ENCODE assay signal across 8 mouse cellular contexts in genomic region chr7:44849416-44850111, GRCm38 (mm10). TPM values are rescaled to one million over a fixed set of nuclear protein-coding genes. Genes with fewer than 3 reads are reported as not detected.
DNase-seq lines count a peak whose midpoint lies in the region; ATAC-seq and TF ChIP-seq lines count a peak whose summit lies in the region.

No protein-coding gene starts in this region.

- no peak for TF ChIP-seq CTCF in CH12.LX (conservative IDR thresholded peaks at IDR 0.05 in 1 of 2, IDR thresholded peaks at IDR 0.05 in 1 of 2; ENCODE audit: low read depth in 2 of 2, low read length in 2 of 2)
- TF ChIP-seq CTCF in heart, postnatal 0 days (IDR thresholded peaks at IDR 0.05; ENCODE audit: low read depth): no peak
- TF ChIP-seq CTCF in liver, postnatal 0 days (IDR thresholded peaks at IDR 0.05; ENCODE audit: low read depth): no peak

- ATAC-seq in forebrain, embryonic 12.5 days (ENCODE audit: low FRiP score): peak; percentile 77
- peak; percentile 67 for ATAC-seq in heart, postnatal 0 days (ENCODE audit: insufficient read depth, low read depth)
- ATAC-seq in liver, postnatal 0 days: peak; percentile 57
- peak; percentile 73 for ATAC-seq in neural tube, embryonic 14.5 days (ENCODE audit: low read depth)

- dilution Hi-C loops in CH12.LX (cut with MboI; ENCODE audit: extremely low pct_ligation_motif_present, extremely low pct_unique_long_range_greater_than_20kb, low sequenced_read_pairs): no loop called here

- H3K4me3 ChIP-seq in CH12.LX (replicated peaks in 1 of 3; ENCODE audit: low read depth in 2 of 3, low read length in 2 of 3, poor library complexity in 1 of 3): peak overlapping the region; percentile 81 to 98 (median 93)
- peak overlapping the region; percentile 80 for H3K4me3 ChIP-seq in forebrain, embryonic 12.5 days (replicated peaks)
- peak overlapping the region; percentile 81 for H3K4me3 ChIP-seq in heart, postnatal 0 days (ENCODE audit: low read depth, low read length)
- peak overlapping the region; percentile 80 for H3K4me3 ChIP-seq in liver, postnatal 0 days (ENCODE audit: low read depth, low read length)
- peak overlapping the region; percentile 68 for H3K4me3 ChIP-seq in neural tube, embryonic 14.5 days (ENCODE audit: low read depth, low read length)

- H3K27me3 ChIP-seq in CH12.LX (replicated peaks): no peaks in the 10 kb centered on the region
- H3K27me3 ChIP-seq in forebrain, embryonic 12.5 days: no peaks in the 10 kb centered on the region
- H3K27me3 ChIP-seq in heart, postnatal 0 days (ENCODE audit: control insufficient read depth, insufficient read depth, low read length): no peaks in the 10 kb centered on the region
- no peaks in the 10 kb centered on the region for H3K27me3 ChIP-seq in liver, postnatal 0 days (ENCODE audit: insufficient read depth, low read length)
- no peaks in the 10 kb centered on the region for H3K27me3 ChIP-seq in neural tube, embryonic 14.5 days (ENCODE audit: control insufficient read depth, insufficient read depth, low read length)

- no peak for TF ChIP-seq RAD21 in CH12.LX (IDR thresholded peaks at IDR 0.05; ENCODE audit: low read depth, low read length)

- H3K4me1 ChIP-seq in CH12.LX (ENCODE audit: control insufficient read depth in 1 of 2, insufficient read depth in 2 of 2): peaks cover 14 to 43% of the 10 kb centered on the region in 2 experiments
- peaks cover 36% of the 10 kb centered on the region for H3K4me1 ChIP-seq in forebrain, embryonic 12.5 days
- H3K4me1 ChIP-seq in heart, postnatal 0 days (ENCODE audit: control insufficient read depth, insufficient read depth): peaks cover 21% of the 10 kb centered on the region
- peaks cover 39% of the 10 kb centered on the region for H3K4me1 ChIP-seq in liver, postnatal 0 days (ENCODE audit: insufficient read depth)
- peaks cover 24% of the 10 kb centered on the region for H3K4me1 ChIP-seq in neural tube, embryonic 14.5 days (ENCODE audit: control insufficient read depth, insufficient read depth, low read length)

- H3K9ac ChIP-seq in CH12.LX (ENCODE audit: insufficient read depth, low read depth): peak overlapping the region; percentile 97
- H3K9ac ChIP-seq in forebrain, embryonic 12.5 days: peak overlapping the region; percentile 84
- peak overlapping the region; percentile 83 for H3K9ac ChIP-seq in heart, postnatal 0 days (replicated peaks; ENCODE audit: low read depth, low read length)
- H3K9ac ChIP-seq in liver, postnatal 0 days (replicated peaks): peak overlapping the region; percentile 81
- peak overlapping the region; percentile 73 for H3K9ac ChIP-seq in neural tube, embryonic 14.5 days (replicated peaks; ENCODE audit: low read depth, low read length)

- H3K27ac ChIP-seq in CH12.LX (ENCODE audit: insufficient read depth, low read depth): peak overlapping the region; percentile 94
- peak overlapping the region; percentile 97 for H3K27ac ChIP-seq in forebrain, embryonic 12.5 days
- H3K27ac ChIP-seq in heart, postnatal 0 days (ENCODE audit: low read depth): peak overlapping the region; percentile 98
- H3K27ac ChIP-seq in liver, postnatal 0 days (ENCODE audit: low read depth): peak overlapping the region; percentile 99
- H3K27ac ChIP-seq in neural tube, embryonic 14.5 days (ENCODE audit: low read depth, low read length): peak overlapping the region; percentile 97

- peaks cover 28% of the 10 kb centered on the region for H3K79me2 ChIP-seq in CH12.LX (replicated peaks; ENCODE audit: control insufficient read depth, extremely low read depth, insufficient read depth, poor library complexity, severe bottlenecking)

- H3K4me2 ChIP-seq in CH12.LX (ENCODE audit: insufficient read depth, low read depth, poor library complexity, severe bottlenecking): peak overlapping the region; percentile 11; the same call in 1 of the 2 replicates
- peak overlapping the region; percentile 89 for H3K4me2 ChIP-seq in forebrain, embryonic 12.5 days
- H3K4me2 ChIP-seq in heart, postnatal 0 days (ENCODE audit: low read depth, low read length): peak overlapping the region; percentile 82
- peak overlapping the region; percentile 75 for H3K4me2 ChIP-seq in liver, postnatal 0 days (ENCODE audit: low read depth, low read length)
- peak overlapping the region; percentile 71 for H3K4me2 ChIP-seq in neural tube, embryonic 14.5 days (ENCODE audit: low read depth, low read length)

- TF ChIP-seq POLR2A in CH12.LX (IDR thresholded peaks at IDR 0.05; ENCODE audit: low read depth, low read length): peak; percentile 63

- WGBS in forebrain, embryonic 12.5 days: 1% methylated on average over 41 of the region's 41 CpGs
- WGBS in heart, postnatal 0 days: under 1% methylated on average over 41 of the region's 41 CpGs
- under 1% methylated on average over 41 of the region's 41 CpGs for WGBS in liver, postnatal 0 days (ENCODE audit: insufficient replicate concordance)
- 0% methylated on average over 41 of the region's 41 CpGs for WGBS in neural tube, embryonic 14.5 days

- peak; percentile 91 for DNase-seq in CH12.LX (ENCODE audit: extremely low read depth)
- DNase-seq in c-Kit-positive CD71-positive TER-119-positive erythroid progenitor cells, embryonic 14.5 days (ENCODE audit: low spot score): peak; percentile 89
- peak; percentile 96 for DNase-seq in heart, postnatal 0 days (ENCODE audit: low spot score)
- DNase-seq in kidney, postnatal 4 days: peak; percentile 91 to 95
- peak; percentile 92 for DNase-seq in liver, postnatal 0 days
- peak; percentile 89 for DNase-seq in testis, postnatal 10 days (ENCODE audit: low spot score)

- in situ Hi-C loops in CH12.LX (cut with MboI; ENCODE audit: low pct_ligation_motif_present, low pct_unique_long_range_greater_than_20kb, low sequenced_read_pairs): loop anchor here (10.0 kb wide), 1 partner anchor 105 kb away; no protein-coding TSS in a partner anchor

- no peak for TF ChIP-seq EP300 in CH12.LX (IDR thresholded peaks at IDR 0.05; ENCODE audit: low read length)
- 0 out of 2 replicates have a peak, but pooled peaks have one; percentile 62 for TF ChIP-seq EP300 in heart, postnatal 0 days (IDR thresholded peaks at IDR 0.05; ENCODE audit: low read depth)
- no peak for TF ChIP-seq EP300 in liver, postnatal 0 days (IDR thresholded peaks at IDR 0.05; ENCODE audit: low read depth)

- no peaks in the 10 kb centered on the region for H3K9me3 ChIP-seq in CH12.LX (replicated peaks; ENCODE audit: low read length)
- H3K9me3 ChIP-seq in forebrain, embryonic 12.5 days: no peaks in the 10 kb centered on the region
- H3K9me3 ChIP-seq in heart, postnatal 0 days (replicated peaks; ENCODE audit: control insufficient read depth, low read length): no peaks in the 10 kb centered on the region
- no peaks in the 10 kb centered on the region for H3K9me3 ChIP-seq in liver, postnatal 0 days (ENCODE audit: low read length)
- no peaks in the 10 kb centered on the region for H3K9me3 ChIP-seq in neural tube, embryonic 14.5 days (ENCODE audit: control insufficient read depth, low read length)

- peaks cover 31 to 53% of the 10 kb centered on the region in 2 experiments for H3K36me3 ChIP-seq in CH12.LX (replicated peaks in 1 of 2; ENCODE audit: control insufficient read depth in 1 of 2, insufficient read depth in 1 of 2, low read length in 1 of 2)
- peaks cover 34% of the 10 kb centered on the region for H3K36me3 ChIP-seq in forebrain, embryonic 12.5 days (replicated peaks)
- H3K36me3 ChIP-seq in heart, postnatal 0 days (replicated peaks; ENCODE audit: control insufficient read depth, insufficient read depth, low read length): peaks cover 29% of the 10 kb centered on the region
- H3K36me3 ChIP-seq in liver, postnatal 0 days (replicated peaks; ENCODE audit: insufficient read depth, low read length): peaks cover 22% of the 10 kb centered on the region
- peaks cover 23% of the 10 kb centered on the region for H3K36me3 ChIP-seq in neural tube, embryonic 14.5 days (ENCODE audit: control insufficient read depth, insufficient read depth, low read length)

RNA-seq across cellular contexts. Expression of gene Tbc1d17, which starts 0.7 kb away (rescaled TPM):
- total RNA-seq in CH12.LX (2012; rRNA removed) (32.4 and 40.5 TPM in 2 replicates), CH12.LX (2014; rRNA removed) (31.9 and 35.5 TPM in 2 replicates)
- polyA plus RNA-seq in CH12.LX (2012; ENCODE audit: insufficient read length, low read depth): 38.5 and 41.9 TPM in 2 replicates
- polyA plus RNA-seq in forebrain, embryonic 12.5 days (2016; fragmentation: Nextera tagmentation; extraction: Ambion mirVana): 80.7 and 83.8 TPM in 2 replicates
- 43.5 and 101 TPM in 2 replicates for total RNA-seq in heart, postnatal 0 days (2014; rRNA removed; ENCODE audit: low replicate concordance)
- polyA plus RNA-seq in heart, postnatal 0 days (2015; fragmentation: Nextera tagmentation; extraction: Ambion mirVana): 51.7 and 57.5 TPM in 2 replicates
- polyA plus RNA-seq in liver, postnatal 0 days (2015; fragmentation: Nextera tagmentation; extraction: Ambion mirVana): 28.2 and 30.5 TPM in 2 replicates
- polyA plus RNA-seq in neural tube, embryonic 14.5 days (2014; fragmentation: Nextera tagmentation; extraction: Ambion mirVana): 92.5 and 96.4 TPM in 2 replicates

RNA-seq across cellular contexts. Expression of gene Akt1s1, which starts 0.8 kb away (rescaled TPM):
- 21.7 and 24.2 TPM in 2 replicates for total RNA-seq in CH12.LX (2012; rRNA removed)
- total RNA-seq in CH12.LX (2014; rRNA removed): 8.5 and 9.5 TPM in 2 replicates
- 23.3 and 23.4 TPM in 2 replicates for polyA plus RNA-seq in CH12.LX (2012; ENCODE audit: insufficient read length, low read depth)
- polyA plus RNA-seq in forebrain, embryonic 12.5 days (2016; fragmentation: Nextera tagmentation; extraction: Ambion mirVana): 95.2 and 96.0 TPM in 2 replicates
- 81.8 and 137 TPM in 2 replicates for total RNA-seq in heart, postnatal 0 days (2014; rRNA removed; ENCODE audit: low replicate concordance)
- polyA plus RNA-seq in heart, postnatal 0 days (2015; fragmentation: Nextera tagmentation; extraction: Ambion mirVana): 91.3 and 91.8 TPM in 2 replicates
- 36.9 and 38.6 TPM in 2 replicates for polyA plus RNA-seq in liver, postnatal 0 days (2015; fragmentation: Nextera tagmentation; extraction: Ambion mirVana)
- 36.4 and 46.8 TPM in 2 replicates for polyA plus RNA-seq in neural tube, embryonic 14.5 days (2014; fragmentation: Nextera tagmentation; extraction: Ambion mirVana)

RNA-seq across cellular contexts. Expression of gene Pnkp, which starts 7.4 kb away (rescaled TPM):
- total RNA-seq in CH12.LX (2012; rRNA removed) (35.9 and 41.6 TPM in 2 replicates), CH12.LX (2014; rRNA removed) (14.8 and 15.3 TPM in 2 replicates)
- 20.7 and 22.2 TPM in 2 replicates for polyA plus RNA-seq in CH12.LX (2012; ENCODE audit: insufficient read length, low read depth)
- 37.8 and 39.1 TPM in 2 replicates for polyA plus RNA-seq in forebrain, embryonic 12.5 days (2016; fragmentation: Nextera tagmentation; extraction: Ambion mirVana)
- 43.6 and 45.9 TPM in 2 replicates for total RNA-seq in heart, postnatal 0 days (2014; rRNA removed; ENCODE audit: low replicate concordance)
- 24.5 and 27.2 TPM in 2 replicates for polyA plus RNA-seq in heart, postnatal 0 days (2015; fragmentation: Nextera tagmentation; extraction: Ambion mirVana)
- polyA plus RNA-seq in liver, postnatal 0 days (2015; fragmentation: Nextera tagmentation; extraction: Ambion mirVana): 25.6 and 27.9 TPM in 2 replicates
- polyA plus RNA-seq in neural tube, embryonic 14.5 days (2014; fragmentation: Nextera tagmentation; extraction: Ambion mirVana): 27.1 and 28.8 TPM in 2 replicates

RNA-seq across cellular contexts. Expression of gene Ptov1, which starts 20.0 kb away (rescaled TPM):
- total RNA-seq in CH12.LX (2012; rRNA removed) (11.5 and 16.8 TPM in 2 replicates), CH12.LX (2014; rRNA removed) (5.7 and 7.8 TPM in 2 replicates)
- 15.5 and 21.0 TPM in 2 replicates for polyA plus RNA-seq in CH12.LX (2012; ENCODE audit: insufficient read length, low read depth)
- 595 and 609 TPM in 2 replicates for polyA plus RNA-seq in forebrain, embryonic 12.5 days (2016; fragmentation: Nextera tagmentation; extraction: Ambion mirVana)
- 335 and 364 TPM in 2 replicates for total RNA-seq in heart, postnatal 0 days (2014; rRNA removed; ENCODE audit: low replicate concordance)
- 246 and 248 TPM in 2 replicates for polyA plus RNA-seq in heart, postnatal 0 days (2015; fragmentation: Nextera tagmentation; extraction: Ambion mirVana)
- polyA plus RNA-seq in liver, postnatal 0 days (2015; fragmentation: Nextera tagmentation; extraction: Ambion mirVana): 43.5 and 49.8 TPM in 2 replicates
- polyA plus RNA-seq in neural tube, embryonic 14.5 days (2014; fragmentation: Nextera tagmentation; extraction: Ambion mirVana): 475 and 479 TPM in 2 replicates

RNA-seq across cellular contexts. Expression of gene Atf5, which starts 33.1 kb away (rescaled TPM):
- 34.0 and 71.1 TPM in 2 replicates for total RNA-seq in CH12.LX (2012; rRNA removed)
- 12.0 and 13.4 TPM in 2 replicates for total RNA-seq in CH12.LX (2014; rRNA removed)
- 82.3 and 84.5 TPM in 2 replicates for polyA plus RNA-seq in CH12.LX (2012; ENCODE audit: insufficient read length, low read depth)
- 6.9 and 7.1 TPM in 2 replicates for polyA plus RNA-seq in forebrain, embryonic 12.5 days (2016; fragmentation: Nextera tagmentation; extraction: Ambion mirVana)
- 5.6 and 16.0 TPM in 2 replicates for total RNA-seq in heart, postnatal 0 days (2014; rRNA removed; ENCODE audit: low replicate concordance)
- polyA plus RNA-seq in heart, postnatal 0 days (2015; fragmentation: Nextera tagmentation; extraction: Ambion mirVana): 3.0 and 3.5 TPM in 2 replicates
- polyA plus RNA-seq in liver, postnatal 0 days (2015; fragmentation: Nextera tagmentation; extraction: Ambion mirVana): 66.6 and 72.5 TPM in 2 replicates
- polyA plus RNA-seq in neural tube, embryonic 14.5 days (2014; fragmentation: Nextera tagmentation; extraction: Ambion mirVana): 2.1 and 2.3 TPM in 2 replicates

Comparison
In these comparisons a context has a peak if more than half of its experiments do, and no peak if none do; other contexts are left out.
1. Peak in every context shown above with its lines: DNase-seq, ATAC-seq, H3K4me3 ChIP-seq and H3K27ac ChIP-seq.
2. H3K4me2 ChIP-seq: peak in every context shown above with its lines; median percentile 89 in forebrain, embryonic 12.5 days; 82 in heart, postnatal 0 days; 75 in liver, postnatal 0 days; 71 in neural tube, embryonic 14.5 days; 11 in CH12.LX.